Mouse (Mus musculus) hindbrain, embryonic 14.5 days (tissue): ENCODE data around the gene Ssr4. TPM values are rescaled to one million over a fixed set of nuclear protein-coding genes. Genes with fewer than 3 reads are reported as not detected.

ENCODE experiments used
- ATAC-seq: fragments of 200-750 bp; cut with Nextera tagmentation; 2 replicates; pipeline ENCODE4 v1.8.0; 2017; ENCODE audit warnings: moderate number of reproducible peaks, mild to moderate bottlenecking, moderate TSS enrichment, moderate library complexity; ENCODE audit not compliant: low FRiP score
- DNase-seq: peaks from one replicate; pipeline ENCODE4 v3.0.0-alpha.2; 2015; ENCODE audit warnings: low spot score
- H3K27ac ChIP-seq: fragments of 300-500 bp; sonication (generic); 2 replicates; pipeline ENCODE4 v1.5.1; 2014; ENCODE audit warnings: mild to moderate bottlenecking, moderate library complexity
- H3K27me3 ChIP-seq: fragments of 300-500 bp; sonication (generic); 2 replicates; pipeline ENCODE4 v1.6.1; 2014; ENCODE audit warnings: mild to moderate bottlenecking, low read length, mixed read lengths; ENCODE audit not compliant: control insufficient read depth, insufficient read depth
- H3K36me3 ChIP-seq: fragments of 300-500 bp; sonication (generic); replicated peaks from 2 replicates; pipeline ENCODE4 v1.6.1; 2014; ENCODE audit not compliant: control insufficient read depth, insufficient read depth
- H3K4me1 ChIP-seq: fragments of 300-500 bp; sonication (generic); replicated peaks from 2 replicates; pipeline ENCODE4 v1.6.1; 2014; ENCODE audit warnings: antibody characterized with exemption, low read length, mixed read lengths; ENCODE audit not compliant: control insufficient read depth, insufficient read depth
- H3K4me2 ChIP-seq: fragments of 300-500 bp; sonication (generic); replicated peaks from 2 replicates; pipeline ENCODE4 v1.6.1; 2014; ENCODE audit warnings: mild to moderate bottlenecking, moderate library complexity
- H3K4me3 ChIP-seq: fragments of 300-500 bp; sonication (generic); replicated peaks from 2 replicates; pipeline ENCODE4 v1.5.1; 2014; ENCODE audit warnings: mild to moderate bottlenecking, low read length
- H3K9ac ChIP-seq: fragments of 300-500 bp; sonication (generic); 2 replicates; pipeline ENCODE4 v1.6.1; 2014
- H3K9me3 ChIP-seq: fragments of 300-500 bp; sonication (generic); 2 replicates; pipeline ENCODE4 v1.6.1; 2016; ENCODE audit warnings: low read length; ENCODE audit not compliant: control insufficient read depth
- WGBS: fragments of 180-500 bp; shearing (Covaris S2); extraction: QIAGEN DNeasy Blood & Tissue Kit; methylation state at CpG from one replicate; pipeline ENCODE4 v1.1.7; 2014; 5-methylcytosine and 5-hydroxymethylcytosine counted together
- polyA plus RNA-seq: library from polyadenylated mRNA; unstranded; fragments of >200 nt; fragmentation: Nextera tagmentation; extraction: Ambion mirVana; gene quantifications from 2 replicates; pipeline ENCODE4 v1.2.1, GENCODE M21; 2014

Ssr4 gene
- polyA plus RNA-seq, 1 experiment from 2014 or later, result 176 TPM

GRCm38 (mm10) chrX:73793505-73793904 is 6.7 kb downstream of the Ssr4 start:
- no peak overlapping the region for H3K4me3 ChIP-seq
- H3K9ac ChIP-seq, result no peak overlapping the region
- H3K4me2 ChIP-seq, result no peak overlapping the region
- H3K27ac ChIP-seq, result no peak overlapping the region
- H3K9me3 ChIP-seq, result no peaks in the 10 kb centered on the region
- no peak for ATAC-seq
- 44% methylated on average over 1 of the region's 1 CpGs for WGBS
- no peak for DNase-seq
- peaks cover 23% of the 10 kb centered on the region for H3K36me3 ChIP-seq
- peaks cover 2% of the 10 kb centered on the region; the same call in 1 of the 2 replicates for H3K4me1 ChIP-seq
- no peaks in the 10 kb centered on the region for H3K27me3 ChIP-seq

DNA sequence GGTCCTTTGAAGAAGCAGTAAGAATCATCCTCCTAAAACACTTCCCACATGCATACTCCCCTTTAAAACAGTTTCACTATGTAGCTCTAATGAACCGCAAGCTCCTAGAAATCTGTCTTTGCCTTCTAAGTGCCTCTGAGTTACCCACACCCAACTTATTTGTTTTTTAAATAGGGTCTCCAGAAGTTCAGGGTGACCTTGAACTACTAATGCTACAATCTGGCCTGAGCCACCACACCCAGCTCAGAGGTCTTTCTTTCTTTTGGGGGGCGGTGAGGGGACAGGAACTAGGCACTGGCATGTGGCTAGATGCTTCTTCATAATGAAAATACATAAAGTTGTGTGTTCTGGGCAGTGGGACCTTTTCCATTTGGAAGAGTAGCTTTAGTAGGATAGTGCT is 10.7 kb downstream of the Ssr4 start:
- Histone ChIP-seq H3K36me3 (peaks cover 12% of the 10 kb centered on the region), H3K4me2 (no peak overlapping the region), H3K27ac (no peak overlapping the region), H3K9ac (no peak overlapping the region), H3K9me3 (no peaks in the 10 kb centered on the region), H3K4me3 (no peak overlapping the region), H3K27me3 (no peaks in the 10 kb centered on the region), H3K4me1 (no peaks in the 10 kb centered on the region)
- no peak for DNase-seq
- WGBS, result 80% methylated on average over 2 of the region's 2 CpGs
- ATAC-seq, result no peak

- H3K9me3 ChIP-seq, result no peaks in the 10 kb centered on the region
- 28% methylated on average over 9 of the region's 9 CpGs for WGBS
- H3K9ac ChIP-seq, result no peak overlapping the region
- no peaks in the 10 kb centered on the region for H3K27me3 ChIP-seq
- no peaks in the 10 kb centered on the region for H3K4me1 ChIP-seq
- ATAC-seq (peak; percentile 69), DNase-seq (no peak)
- H3K4me2 ChIP-seq, result no peak overlapping the region
- H3K27ac ChIP-seq, result no peak overlapping the region
- peaks cover 12% of the 10 kb centered on the region for H3K36me3 ChIP-seq
- H3K4me3 ChIP-seq, result no peak overlapping the region
These were observed 11.7 kb downstream of the Ssr4 start for GRCm38 (mm10) chrX:73798502-73798901.

- DNase-seq, result no peak
- no peak overlapping the region for H3K4me2 ChIP-seq
- H3K9me3 ChIP-seq, result no peaks in the 10 kb centered on the region
- WGBS, result 53% methylated on average over 1 of the region's 1 CpGs
- 0 out of 2 replicates have a peak overlapping the region, but pooled peaks have one; percentile 7 for H3K27ac ChIP-seq
- H3K4me1 ChIP-seq, result no peaks in the 10 kb centered on the region
- H3K36me3 ChIP-seq, result no peaks in the 10 kb centered on the region
- ATAC-seq, result no peak
- no peak overlapping the region for H3K4me3 ChIP-seq
- no peak overlapping the region for H3K9ac ChIP-seq
- no peaks in the 10 kb centered on the region for H3K27me3 ChIP-seq
These were observed 19.0 kb downstream of the Ssr4 start for GRCm38 (mm10) chrX:73805814-73806213.

GRCm38 (mm10) chrX:73815072-73815471 is 28.2 kb downstream of the Ssr4 start:
- H3K4me2 ChIP-seq, result peak overlapping the region; percentile 56
- DNase-seq (peak; percentile 51), ATAC-seq (peak; percentile 82)
- peak overlapping the region; percentile 25 for H3K4me3 ChIP-seq
- H3K27ac ChIP-seq, result peak overlapping the region; percentile 86
- 24% methylated on average over 14 of the region's 14 CpGs for WGBS
- H3K36me3 ChIP-seq, result no peaks in the 10 kb centered on the region
- no peaks in the 10 kb centered on the region for H3K4me1 ChIP-seq
- peak overlapping the region; percentile 66 for H3K9ac ChIP-seq
- H3K27me3 ChIP-seq, result no peaks in the 10 kb centered on the region
- H3K9me3 ChIP-seq, result no peaks in the 10 kb centered on the region

DNA sequence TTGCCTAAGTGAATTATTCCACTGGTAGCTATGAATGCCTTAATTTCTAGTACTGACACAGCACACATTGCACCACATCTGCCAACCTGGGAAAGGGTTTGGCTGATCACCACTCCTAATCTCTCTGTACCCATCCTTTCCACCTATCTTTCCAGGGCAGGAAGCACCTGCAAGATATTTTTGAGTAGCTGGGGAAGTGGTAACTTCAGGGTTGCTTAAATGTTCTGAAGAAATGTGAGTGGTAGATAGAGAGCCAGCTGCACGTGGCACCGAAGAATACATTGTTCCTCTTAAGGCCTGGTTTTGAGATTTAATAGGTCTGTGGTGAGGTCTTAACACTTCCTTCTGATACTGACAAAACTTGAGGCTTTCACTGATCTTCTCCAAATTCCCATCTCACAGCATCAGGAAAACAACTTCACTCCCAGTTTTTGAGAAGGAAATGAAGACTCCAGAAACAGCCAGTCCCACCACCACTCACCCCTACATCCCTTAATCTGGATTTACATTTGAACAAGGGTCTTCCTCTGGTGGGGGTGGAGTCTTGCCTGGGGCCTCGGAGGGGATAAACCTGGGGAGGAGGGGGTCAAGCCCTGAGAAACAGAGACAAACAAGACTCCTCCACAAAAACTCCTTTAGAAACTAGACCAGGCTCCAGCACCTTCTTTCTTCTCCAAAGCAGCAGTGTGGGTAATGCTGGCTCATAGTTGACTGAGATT is 29.9 kb downstream of the Ssr4 start:
- Histone ChIP-seq H3K27ac (no peak overlapping the region), H3K9ac (no peak overlapping the region), H3K4me3 (no peak overlapping the region), H3K27me3 (no peaks in the 10 kb centered on the region), H3K9me3 (no peaks in the 10 kb centered on the region), H3K36me3 (no peaks in the 10 kb centered on the region), H3K4me2 (no peak overlapping the region), H3K4me1 (no peaks in the 10 kb centered on the region)
- DNase-seq (no peak), ATAC-seq (no peak)
- WGBS, result 54% methylated on average over 3 of the region's 3 CpGs

DNA sequence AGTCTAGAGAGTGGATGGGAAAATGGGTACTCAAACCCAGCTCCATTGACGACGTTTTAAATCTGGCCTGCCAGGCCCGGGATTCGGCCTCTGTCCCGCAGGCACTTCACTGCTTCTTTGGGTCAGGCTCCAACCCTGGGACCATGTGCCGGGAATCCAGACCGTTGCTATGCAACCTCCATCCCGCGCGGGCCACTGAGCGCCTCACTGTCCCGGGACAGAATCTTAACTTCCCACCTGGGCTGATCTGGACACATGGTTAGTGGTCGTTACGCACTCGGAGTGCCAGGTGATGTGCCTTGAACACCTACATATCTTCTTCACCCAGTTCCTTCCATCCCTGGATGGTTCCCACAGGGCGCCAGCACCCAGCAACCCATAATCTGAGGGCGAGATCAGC is 36.9 kb downstream of the Ssr4 start:
- no peak overlapping the region; the same call in 1 of the 2 replicates for H3K27ac ChIP-seq
- H3K4me2 ChIP-seq, result peak overlapping the region; percentile 63
- peak overlapping the region; percentile 75 for H3K9ac ChIP-seq
- H3K9me3 ChIP-seq, result no peaks in the 10 kb centered on the region
- no peaks in the 10 kb centered on the region for H3K36me3 ChIP-seq
- H3K4me1 ChIP-seq, result peaks cover 13% of the 10 kb centered on the region
- H3K4me3 ChIP-seq, result peak overlapping the region; percentile 62
- DNase-seq (no peak), ATAC-seq (peak; percentile 38)
- 16% methylated on average over 17 of the region's 17 CpGs for WGBS
- no peaks in the 10 kb centered on the region for H3K27me3 ChIP-seq

DNA sequence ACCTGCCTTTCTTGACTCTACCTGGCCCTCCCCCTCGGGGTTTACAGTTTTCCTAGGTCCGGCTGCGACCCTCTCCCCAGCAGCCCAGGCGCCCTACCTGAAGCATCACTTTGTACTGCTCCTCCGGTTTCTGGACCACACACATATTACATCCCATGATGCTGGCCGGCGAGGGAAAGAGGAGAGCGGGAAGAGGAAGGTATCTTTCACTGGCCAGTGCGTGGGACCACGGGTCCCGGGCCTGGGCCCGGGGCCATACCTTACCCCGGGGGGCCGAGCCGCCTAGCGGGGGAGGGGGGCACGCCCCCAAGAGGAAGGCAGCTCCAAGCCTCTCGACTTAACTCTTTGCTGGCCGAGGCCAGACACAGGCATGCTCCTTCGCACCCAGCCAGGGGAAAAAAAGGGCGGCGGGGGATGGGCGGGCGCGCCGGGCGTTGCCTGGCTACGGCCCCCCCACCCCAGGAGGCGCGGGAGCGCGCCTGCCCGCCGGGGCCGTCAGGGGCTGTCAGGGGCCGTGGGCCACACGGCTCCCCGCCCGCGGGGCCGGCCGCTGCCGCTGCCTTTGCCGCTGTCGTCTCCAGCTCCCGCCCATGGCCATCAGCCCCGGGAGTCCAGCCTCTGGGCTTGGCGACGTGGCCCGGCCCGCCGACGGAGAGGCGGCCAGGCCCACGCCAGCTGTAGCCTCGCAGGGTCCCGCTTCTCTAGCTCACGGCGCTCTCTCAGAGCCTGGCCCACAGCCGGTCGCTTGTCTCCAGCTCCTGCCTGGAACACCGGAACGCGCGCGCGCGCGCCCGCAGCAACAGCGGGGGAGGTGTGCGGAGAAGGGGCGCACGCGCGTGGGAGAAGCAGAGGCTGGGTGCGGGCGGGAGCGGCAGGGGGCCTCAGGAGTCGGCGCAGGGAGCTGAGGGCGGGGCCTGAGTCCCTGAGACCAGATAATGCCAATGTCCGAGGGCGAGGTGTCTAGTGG is 37.6 kb downstream of the Ssr4 start, which contains the start of gene Pdzd4:
Pdzd4 (minus strand) TSS at position 785 of the 967 bp plus-strand sequence.
- peak; percentile 75 for DNase-seq
- Histone ChIP-seq H3K4me2 (peak within 1 kb of the TSS; percentile 63), H3K9me3 (no peaks in the 10 kb centered on the region), H3K27me3 (no peaks in the 10 kb centered on the region), H3K27ac (peak within 1 kb of the TSS; percentile 90), H3K4me3 (peak within 1 kb of the TSS; percentile 62), H3K4me1 (peaks cover 13% of the 10 kb centered on the region), H3K9ac (peak within 1 kb of the TSS; percentile 75), H3K36me3 (no peaks in the 10 kb centered on the region)
- peak; percentile 92 for ATAC-seq
- WGBS, result 17% methylated on average over 61 of the region's 84 CpGs

GRCm38 (mm10) chrX:73835731-73836130 is 48.9 kb downstream of the Ssr4 start:
- ATAC-seq (no peak), DNase-seq (no peak)
- Histone ChIP-seq H3K4me3 (no peak overlapping the region), H3K4me1 (no peaks in the 10 kb centered on the region), H3K27me3 (no peaks in the 10 kb centered on the region), H3K4me2 (no peak overlapping the region), H3K9me3 (no peaks in the 10 kb centered on the region), H3K27ac (no peak overlapping the region), H3K9ac (no peak overlapping the region), H3K36me3 (no peaks in the 10 kb centered on the region)
- WGBS, result 83% methylated on average over 1 of the region's 1 CpGs
